Comparison of ENCODE assay signal across 23 mouse cellular contexts in genomic region chr11:22733936-22734335, GRCm38 (mm10).
DNase-seq lines count a peak whose midpoint lies in the region; ATAC-seq and TF ChIP-seq lines count a peak whose summit lies in the region.
"Had no signal": no experiment of that assay in that cellular context is flagged by ENCODE, and none has a peak within 500 bp of the region (broad histone marks: within the 10 kb centered on the region; RNA-seq: fewer than 3 reads in every experiment).

No protein-coding gene starts in this region.

- no peaks in the 10 kb centered on the region for H3K36me3 ChIP-seq in hindbrain, embryonic 10.5 days
- H3K36me3 ChIP-seq: G1E had no signal

- H3K9me3 ChIP-seq in hindbrain, embryonic 10.5 days: 0 out of 2 replicates have a peak, but pooled peaks cover 3% of the 10 kb centered on the region

- no peak for ATAC-seq in cerebellum, adult (ENCODE audit: insufficient number of reproducible peaks, low FRiP score, low TSS enrichment)
- ATAC-seq: activated CD4-positive, CD25-positive, alpha-beta regulatory T cell, adult 4 months; CD4-positive, CD25-positive, alpha-beta regulatory T cell, adult 4 months had no signal

- no peak overlapping the region for H3K27ac ChIP-seq in cerebellum, adult 2 months (ENCODE audit: insufficient read depth, low read length)
- peak overlapping the region; percentile 86; the same call in 1 of the 2 replicates for H3K27ac ChIP-seq in embryonic fibroblast, embryonic 13.5 days (ENCODE audit: insufficient read depth, low read length)
- no peak overlapping the region for H3K27ac ChIP-seq in hindbrain, embryonic 10.5 days

- DNase-seq in cerebellum, postnatal 10 days: peak; percentile 66 to 80
- DNase-seq in cerebellum, adult 2 months: no peak
- peak; percentile 51 to 55 for DNase-seq in cerebellum, postnatal 14 days
- DNase-seq in left cerebral cortex, postnatal 4 days: peak; percentile 39
- no peak for DNase-seq in left cerebral cortex, postnatal 14 days (ENCODE audit: low spot score in 2 of 2)
- DNase-seq in hindbrain, embryonic 10.5 days (ENCODE audit: low spot score): no peak
- DNase-seq: adrenal gland, adult 2 months; adrenal gland, adult 8-10 months; adrenal gland, postnatal 10 days; adrenal gland, postnatal 14 days; adrenal gland, postnatal 25 days; adrenal gland, postnatal 36 days; B cell, adult 2 months; cerebellum, adult 11 months; cerebellum, adult 11-12 months; cerebellum, adult 18-20 months had no signal

- no peak for TF ChIP-seq CTCF in cerebellum, adult 2 months (IDR thresholded peaks at IDR 0.05; ENCODE audit: borderline replicate concordance, insufficient read depth, low read depth, low read length)
- TF ChIP-seq CTCF in embryonic fibroblast, embryonic 13.5 days (IDR thresholded peaks at IDR 0.05; ENCODE audit: borderline replicate concordance, insufficient read depth, low read length): no peak

- TF ChIP-seq POLR2A in cerebellum, adult 2 months (IDR thresholded peaks at IDR 0.05; ENCODE audit: borderline replicate concordance, insufficient read depth, low read length): no peak
- TF ChIP-seq POLR2A in embryonic fibroblast, embryonic 13.5 days (IDR thresholded peaks at IDR 0.05; ENCODE audit: low read depth, low read length): no peak

- 37% methylated on average over 6 of the region's 6 CpGs for WGBS in cerebellum, adult 2 months
- WGBS in hindbrain, embryonic 10.5 days: 93% methylated on average over 6 of the region's 6 CpGs

- H3K4me3 ChIP-seq in cerebellum, adult 2 months (replicated peaks; ENCODE audit: insufficient read depth, low read depth, low read length): no peak overlapping the region
- H3K4me3 ChIP-seq in embryonic fibroblast, embryonic 13.5 days (ENCODE audit: insufficient read depth, low read length): no peak overlapping the region
- no peak overlapping the region for H3K4me3 ChIP-seq in hindbrain, embryonic 10.5 days

- intact Hi-C loops in left cerebral cortex, postnatal 4 days (cut with DNase I): no loop called here
- intact Hi-C loops in left cerebral cortex, postnatal 14 days (cut with DNase I): no loop called here

- no peaks in the 10 kb centered on the region for H3K4me1 ChIP-seq in cerebellum, adult 2 months (ENCODE audit: control insufficient read depth, insufficient read depth, low read length)
- peaks cover 8% of the 10 kb centered on the region; the same call in 1 of the 2 replicates for H3K4me1 ChIP-seq in embryonic fibroblast, embryonic 13.5 days (ENCODE audit: control insufficient read depth, insufficient read depth, low read length)
- H3K4me1 ChIP-seq in hindbrain, embryonic 10.5 days (replicated peaks): no peaks in the 10 kb centered on the region

- H3K27me3 ChIP-seq in cerebellum, adult 2 months (ENCODE audit: control insufficient read depth, insufficient read depth, low read length): no peaks in the 10 kb centered on the region; the same call in 1 of the 2 replicates
- H3K27me3 ChIP-seq in hindbrain, embryonic 10.5 days (ENCODE audit: insufficient read depth, poor library complexity, severe bottlenecking): no peaks in the 10 kb centered on the region
- H3K27me3 ChIP-seq: CH12.LX, Patski had no signal

Comparison
In these comparisons a context has a peak if more than half of its experiments do, and no peak if none do; other contexts are left out.
1. DNase-seq: peak in cerebellum, postnatal 10 days (2 of 2), cerebellum, postnatal 14 days (2 of 2) and left cerebral cortex, postnatal 4 days (single experiment); none in cerebellum, adult 2 months (0 of 2), left cerebral cortex, postnatal 14 days (0 of 2) and hindbrain, embryonic 10.5 days (single experiment).